Mouse (Mus musculus) olfactory bulb, adult 2 months (tissue): ENCODE data around the gene Nxn. TPM values are rescaled to one million over a fixed set of nuclear protein-coding genes. Genes with fewer than 3 reads are reported as not detected.

Source experiments
- H3K27ac ChIP-seq: fragments of 200-500 bp; 2 replicates; pipeline ENCODE4 v1.5.1; 2012; ENCODE audit warnings: low read depth, low read length; ENCODE audit not compliant: insufficient read depth
- H3K4me1 ChIP-seq: fragments of 200-500 bp; 2 replicates; pipeline ENCODE4 v1.6.1; 2012; ENCODE audit warnings: low read length; ENCODE audit not compliant: control insufficient read depth, insufficient read depth
- H3K4me3 ChIP-seq: fragments of 200-500 bp; 2 replicates; pipeline ENCODE4 v1.5.1; 2012; ENCODE audit warnings: mild to moderate bottlenecking, low read depth, low read length, moderate library complexity; ENCODE audit not compliant: insufficient read depth
- CTCF ChIP-seq: fragments of 200-500 bp; IDR thresholded peaks from 2 replicates; pipeline ENCODE4 v1.5.1; 2012; ENCODE audit warnings: low read depth, mild to moderate bottlenecking, low read length, moderate library complexity; ENCODE audit not compliant: insufficient read depth
- POLR2A ChIP-seq: fragments of 200-500 bp; IDR thresholded peaks from 2 replicates; pipeline ENCODE4 v1.6.1; 2012; ENCODE audit warnings: mild to moderate bottlenecking, low read depth, low read length, moderate library complexity; ENCODE audit not compliant: insufficient read depth
- WGBS: fragments of 180-500 bp; shearing (Covaris S2); methylation state at CpG from one replicate; pipeline ENCODE4 v1.1.7; 2018; 5-methylcytosine and 5-hydroxymethylcytosine counted together
- polyA plus RNA-seq: library from polyadenylated mRNA; stranded (reverse); fragments of >200 nt; gene quantifications from 2 replicates; pipeline ENCODE4 v1.2.4, GENCODE M21; 2012; ENCODE audit warnings: low replicate concordance; ENCODE audit not compliant: missing spikeins, insufficient read depth, insufficient read length

Nxn gene
- polyA plus RNA-seq, 1 experiment: not detected

DNA sequence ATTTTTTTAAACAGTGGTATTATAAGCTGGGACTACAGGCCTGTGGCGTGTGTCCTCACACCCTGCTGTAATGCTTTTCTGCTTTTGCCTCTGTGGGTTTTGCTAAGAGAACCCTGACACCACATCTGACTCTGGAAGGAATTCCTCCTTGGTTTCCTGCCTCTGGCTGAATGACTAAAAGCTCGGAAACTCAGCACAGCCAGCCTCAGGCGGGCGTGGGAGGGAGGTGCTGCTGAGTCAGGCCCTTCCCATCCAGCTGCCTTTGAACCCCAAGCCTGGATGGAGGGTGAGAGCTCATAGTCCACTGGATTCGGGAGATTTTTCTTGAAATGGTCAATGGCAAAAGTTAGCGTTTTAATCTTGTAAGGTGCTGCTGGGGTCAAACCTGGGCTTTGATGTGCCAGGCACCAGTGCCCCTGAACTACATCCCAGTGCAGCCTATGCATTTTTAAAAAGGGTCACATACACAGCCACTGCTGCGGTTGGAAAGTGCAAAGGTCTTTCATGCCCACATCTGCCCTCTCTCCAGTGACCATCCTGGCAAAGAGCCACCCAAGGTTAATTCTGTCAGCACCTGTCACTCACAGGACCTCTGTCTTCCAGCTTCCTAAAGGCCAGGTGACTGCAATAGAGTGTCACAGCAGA lies 113.4 kb downstream of the Nxn start:
- peaks cover 13% of the 10 kb centered on the region for H3K4me1 ChIP-seq
- H3K27ac ChIP-seq: no peak overlapping the region
- H3K4me3 ChIP-seq: no peak overlapping the region
- TF ChIP-seq POLR2A: no peak
- no peak for TF ChIP-seq CTCF
- WGBS: 57% methylated on average over 7 of the region's 7 CpGs

DNA sequence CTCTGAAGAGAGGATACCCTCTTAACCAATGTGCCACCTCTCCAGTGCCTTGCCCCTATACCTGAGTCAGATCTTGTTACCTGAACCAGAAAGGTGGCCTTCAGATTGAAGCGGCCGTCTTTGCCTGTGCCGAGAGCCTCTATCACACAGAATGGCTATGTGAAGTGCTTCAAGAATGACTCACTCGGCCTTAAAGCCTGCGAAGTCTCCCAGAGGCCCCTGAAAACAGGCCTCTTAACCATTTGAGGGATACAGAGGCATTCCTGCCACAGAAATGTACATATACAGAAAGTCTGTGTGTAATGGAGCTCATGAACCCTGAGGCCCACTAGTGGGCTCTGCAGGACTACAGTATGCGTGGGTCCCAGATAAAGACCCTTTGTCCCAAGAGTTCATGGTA lies 115.1 kb downstream of the Nxn start:
- H3K4me1 ChIP-seq: peaks cover 10% of the 10 kb centered on the region
- no peak overlapping the region for H3K4me3 ChIP-seq
- 93% methylated on average over 6 of the region's 6 CpGs for WGBS
- TF ChIP-seq POLR2A (no peak), CTCF (no peak)
- no peak overlapping the region for H3K27ac ChIP-seq

DNA sequence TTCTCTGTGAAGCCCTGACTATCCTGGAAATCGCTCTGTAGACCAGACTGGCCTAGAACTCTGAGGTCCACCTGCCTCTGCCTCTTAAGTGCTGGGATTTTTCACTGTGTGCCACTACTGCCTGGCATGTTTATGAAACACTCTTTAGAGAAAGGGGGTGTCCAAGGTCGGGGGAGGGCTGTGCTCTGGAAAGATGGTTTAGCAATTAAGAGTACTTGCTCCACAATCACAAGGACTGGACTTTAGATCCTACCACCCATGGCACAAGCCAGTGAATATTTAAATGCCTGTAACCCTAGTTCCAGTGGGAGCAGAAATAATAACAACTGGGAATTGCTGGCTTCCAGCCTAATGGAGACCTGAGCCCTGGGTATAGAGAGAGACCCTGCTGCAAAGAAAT lies 119.0 kb downstream of the Nxn start:
- WGBS: 54% methylated on average over 2 of the region's 2 CpGs
- Histone ChIP-seq H3K4me1 (peaks cover 3% of the 10 kb centered on the region; the same call in 1 of the 2 replicates), H3K4me3 (no peak overlapping the region), H3K27ac (no peak overlapping the region)
- no peak for TF ChIP-seq CTCF
- TF ChIP-seq POLR2A: no peak

DNA sequence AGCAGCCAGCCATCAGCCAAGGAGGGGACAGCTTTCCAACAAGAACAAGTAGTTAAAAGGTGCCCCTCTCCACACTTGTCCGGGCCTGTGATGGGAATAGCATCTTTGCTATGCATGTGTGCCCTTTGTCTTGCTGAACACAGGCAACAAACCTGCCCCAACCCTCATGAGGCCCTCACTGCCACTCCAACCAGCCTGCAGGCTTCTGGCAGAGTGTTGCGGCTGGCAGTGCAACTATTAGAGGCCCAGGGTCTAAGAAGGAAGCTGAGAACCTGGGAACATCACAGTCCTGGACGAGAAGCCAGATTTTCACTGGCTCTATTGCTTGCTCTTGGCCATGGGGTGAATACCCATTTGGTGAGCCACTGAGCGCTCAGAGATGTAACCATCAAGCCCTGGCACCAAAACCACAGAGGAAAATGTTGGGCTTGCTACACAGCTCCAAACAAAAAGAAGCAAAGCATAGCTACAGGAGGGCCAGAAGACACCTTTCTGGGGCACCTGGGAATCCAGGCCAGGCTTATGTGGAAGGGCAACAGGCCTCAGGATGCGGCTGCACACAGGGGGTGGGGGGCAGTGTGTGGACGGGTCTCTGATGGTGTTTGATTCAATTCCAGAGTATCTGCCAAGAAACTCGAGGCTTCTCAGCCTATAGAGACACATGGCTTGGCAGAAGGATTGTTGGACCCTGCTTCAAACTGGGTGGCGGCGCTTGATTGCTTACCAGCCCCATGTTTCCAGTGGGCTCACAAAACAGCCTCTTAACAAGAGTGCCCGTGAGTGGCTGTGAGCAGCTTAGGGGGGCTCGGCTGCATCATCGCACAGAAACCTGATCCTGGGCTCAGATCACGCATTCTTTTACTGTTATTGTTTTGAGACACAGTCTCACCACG lies 119.7 kb downstream of the Nxn start:
- no peak overlapping the region for H3K27ac ChIP-seq
- 62% methylated on average over 14 of the region's 14 CpGs for WGBS
- H3K4me3 ChIP-seq: no peak overlapping the region
- TF ChIP-seq POLR2A (no peak), CTCF (no peak)
- no peaks in the 10 kb centered on the region for H3K4me1 ChIP-seq

DNA sequence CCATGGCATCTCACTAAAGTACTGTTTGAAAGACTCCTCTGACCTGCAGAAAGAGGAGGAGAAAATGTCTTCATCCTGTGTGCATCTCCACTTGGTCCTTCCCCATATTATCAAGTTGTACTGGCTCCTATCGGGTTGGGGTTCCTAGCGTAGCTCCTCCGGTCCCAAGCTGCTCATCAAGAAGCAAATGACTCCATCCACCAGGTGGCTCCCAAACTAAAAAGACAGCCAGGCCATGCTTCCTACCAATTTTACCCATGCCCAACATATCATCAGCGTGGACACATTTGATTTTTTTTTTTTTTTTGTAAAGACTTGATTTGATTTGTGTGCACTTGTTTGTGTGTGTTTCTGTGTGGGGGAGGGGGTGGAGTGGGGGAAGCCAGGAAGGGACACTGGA lies 126.5 kb downstream of the Nxn start:
- TF ChIP-seq CTCF (no peak), POLR2A (no peak)
- H3K27ac ChIP-seq: no peak overlapping the region
- H3K4me1 ChIP-seq: no peaks in the 10 kb centered on the region
- no peak overlapping the region for H3K4me3 ChIP-seq
- 81% methylated on average over 4 of the region's 4 CpGs for WGBS

DNA sequence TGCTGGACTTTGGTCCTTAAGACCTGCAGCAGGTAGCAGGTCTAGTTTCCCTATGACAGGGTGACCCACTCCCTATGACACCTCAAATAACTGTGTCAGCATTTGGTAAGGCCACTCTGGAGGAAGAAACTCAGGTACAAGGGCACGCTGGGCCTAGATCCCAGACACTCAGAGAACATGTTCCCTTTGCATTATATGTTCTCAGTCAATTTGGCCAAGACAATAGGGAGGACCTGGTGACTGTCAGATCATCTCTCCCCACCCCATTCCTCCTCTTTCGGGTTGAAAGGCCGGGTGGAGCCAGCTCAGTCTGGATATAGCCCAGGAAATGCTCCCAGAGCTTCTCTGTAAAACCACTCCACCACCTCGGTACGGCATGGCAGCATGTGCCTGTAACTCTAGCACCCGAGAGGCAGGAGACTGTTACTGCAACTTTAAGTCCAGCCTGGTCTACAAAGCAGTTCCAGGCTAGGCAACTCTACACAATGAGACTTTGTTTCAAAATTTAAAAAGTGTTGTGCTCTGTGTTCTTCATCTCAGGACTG lies 130.3 kb downstream of the Nxn start:
- Histone ChIP-seq H3K4me3 (no peak overlapping the region), H3K4me1 (no peaks in the 10 kb centered on the region; the same call in 1 of the 2 replicates), H3K27ac (peak overlapping the region; percentile 12; the same call in 1 of the 2 replicates)
- no peak for TF ChIP-seq POLR2A
- TF ChIP-seq CTCF: no peak
- 77% methylated on average over 6 of the region's 6 CpGs for WGBS

DNA sequence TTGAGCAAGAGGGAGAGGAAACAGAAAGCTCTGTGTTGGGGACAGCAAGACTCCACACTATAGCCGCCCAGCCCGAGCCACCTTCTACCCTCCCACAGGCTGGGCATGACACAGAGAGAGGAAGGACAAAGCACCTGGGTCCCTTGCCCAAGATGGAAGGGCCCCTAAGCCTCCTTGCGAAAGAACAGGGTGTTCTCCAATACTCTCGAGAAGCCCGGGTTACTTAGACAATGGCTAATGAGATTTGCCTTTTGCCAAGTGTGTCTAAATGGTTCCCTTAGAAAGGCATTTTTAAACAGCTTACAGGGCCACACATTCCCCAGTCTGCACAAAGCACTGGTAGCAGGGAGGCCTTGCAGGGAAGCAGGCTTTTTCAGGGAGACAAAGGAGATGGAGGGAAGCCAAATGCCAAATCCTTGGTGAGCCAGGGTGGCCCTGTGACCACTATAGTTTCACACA lies 130.9 kb downstream of the Nxn start:
- TF ChIP-seq CTCF (no peak), POLR2A (no peak)
- Histone ChIP-seq H3K4me3 (no peak overlapping the region), H3K27ac (no peak overlapping the region), H3K4me1 (peaks cover 2% of the 10 kb centered on the region)
- 65% methylated on average over 5 of the region's 5 CpGs for WGBS

DNA sequence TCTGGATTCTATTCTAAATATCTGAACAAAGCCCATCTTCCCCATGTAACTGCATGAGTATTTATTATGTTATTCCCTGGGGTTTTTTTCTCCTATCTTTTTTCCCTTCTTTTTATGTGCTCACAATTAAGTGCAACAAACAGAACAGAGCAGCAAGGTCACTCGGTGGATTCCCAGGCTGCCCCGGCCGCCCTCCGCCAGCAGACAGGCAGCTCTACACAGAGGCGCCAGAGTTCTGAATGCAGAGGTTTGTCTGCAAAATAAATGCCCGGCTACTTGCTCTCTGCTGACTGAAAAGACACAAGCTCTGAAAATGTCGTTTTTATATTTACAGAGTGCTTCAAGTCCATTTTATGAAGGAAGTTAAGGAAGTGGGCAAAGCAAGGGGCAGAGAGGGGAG lies 131.4 kb downstream of the Nxn start:
- no peak overlapping the region for H3K27ac ChIP-seq
- TF ChIP-seq CTCF (no peak), POLR2A (no peak)
- WGBS: 58% methylated on average over 7 of the region's 7 CpGs
- H3K4me1 ChIP-seq: peaks cover 4% of the 10 kb centered on the region
- no peak overlapping the region for H3K4me3 ChIP-seq
